Mouse (Mus musculus): ENCODE data around the gene Sprtn.

GRCm38 (mm10) chr8:124859466-124859865 lies 38.2 kb upstream of the Sprtn start:
- TF ChIP-seq CTCF (IDR thresholded peaks at IDR 0.05; ENCODE audit: insufficient read depth, low read depth, low read length) (no peak), POLR2A (IDR thresholded peaks at IDR 0.05; ENCODE audit: insufficient read depth, low read depth, low read length) (no peak)

All from olfactory bulb, adult 2 months (tissue).